Mouse (Mus musculus) myocyte (in vitro differentiated cells): ENCODE measurements around the gene Sdk1. TPM values are rescaled to one million over a fixed set of nuclear protein-coding genes. Genes with fewer than 3 reads are reported as not detected.

Source experiments
- H3K27me3 ChIP-seq: one replicate; pipeline ENCODE4 v1.6.1; 2011; ENCODE audit not compliant: control insufficient read depth, insufficient read depth, insufficient read length
- H3K36me3 ChIP-seq: one replicate; pipeline ENCODE4 v1.6.1; 2011; ENCODE audit not compliant: control insufficient read depth, insufficient read depth
- H3K4me2 ChIP-seq: one replicate; pipeline ENCODE4 v1.6.1; 2011; ENCODE audit warnings: low read depth, control low read depth
- H3K4me3 ChIP-seq: one replicate; pipeline ENCODE4 v1.5.1; 2011; ENCODE audit warnings: mild to moderate bottlenecking, control low read depth, moderate library complexity
- H3K79me2 ChIP-seq: one replicate; pipeline ENCODE4 v1.6.1; 2011; ENCODE audit not compliant: control insufficient read depth, insufficient read depth
- H3ac ChIP-seq: one replicate; pipeline ENCODE4 v1.6.1; 2011; ENCODE audit not compliant: control insufficient read depth, insufficient read length
- CEBPB ChIP-seq: IDR thresholded peaks from 2 replicates; pipeline ENCODE4 v1.6.1; 2011; ENCODE audit warnings: mild to moderate bottlenecking, moderate library complexity; ENCODE audit not compliant: poor library complexity, insufficient read depth, severe bottlenecking
- E2F4 ChIP-seq: IDR thresholded peaks from one replicate; pipeline ENCODE4 v1.6.1; 2011; ENCODE audit warnings: mild to moderate bottlenecking, control low read depth, moderate library complexity; ENCODE audit not compliant: insufficient read depth
- MAX ChIP-seq: IDR thresholded peaks from one replicate; pipeline ENCODE4 v1.6.1; 2011; ENCODE audit warnings: low read depth, mild to moderate bottlenecking, control low read depth
- MYOD1 ChIP-seq, 3 experiments: IDR thresholded peaks; one replicate each; pipeline ENCODE4 v1.6.1; 2011; ENCODE audit warnings: control low read depth in 2 of 3, low read depth in 2 of 3, mild to moderate bottlenecking in 2 of 3, moderate library complexity in 1 of 3; ENCODE audit not compliant: insufficient read length in 2 of 3, control insufficient read depth in 1 of 3
- MYOG ChIP-seq, 3 experiments: IDR thresholded peaks; one replicate each; pipeline ENCODE4 v1.6.1; 2011; ENCODE audit warnings: control low read depth in 2 of 3, low read depth in 2 of 3, mild to moderate bottlenecking in 2 of 3; ENCODE audit not compliant: insufficient read length in 2 of 3, control insufficient read depth in 1 of 3, insufficient read depth in 1 of 3
- POLR2A ChIP-seq: IDR thresholded peaks from one replicate; pipeline ENCODE4 v1.6.1; 2011; ENCODE audit warnings: low read depth, mild to moderate bottlenecking, control low read depth, moderate library complexity; ENCODE audit not compliant: insufficient read length
- POLR2AphosphoS2 ChIP-seq: IDR thresholded peaks from one replicate; pipeline ENCODE4 v1.6.1; 2011; ENCODE audit warnings: low read depth, control low read depth; ENCODE audit not compliant: insufficient read length
- REST ChIP-seq: IDR thresholded peaks from one replicate; pipeline ENCODE4 v1.6.1; 2011; ENCODE audit warnings: mild to moderate bottlenecking, control low read depth, moderate library complexity; ENCODE audit not compliant: insufficient read depth, insufficient read length
- SRF ChIP-seq: IDR thresholded peaks from one replicate; pipeline ENCODE4 v1.6.1; 2011; ENCODE audit warnings: low read depth; ENCODE audit not compliant: control insufficient read depth, insufficient read length
- TCF12 ChIP-seq: IDR thresholded peaks from one replicate; pipeline ENCODE4 v1.6.1; 2011; ENCODE audit warnings: mild to moderate bottlenecking, control low read depth; ENCODE audit not compliant: poor library complexity, insufficient read depth, severe bottlenecking
- TCF3 ChIP-seq: IDR thresholded peaks from one replicate; pipeline ENCODE4 v1.6.1; 2011; ENCODE audit warnings: low read depth, control low read depth; ENCODE audit not compliant: insufficient read length
- USF1 ChIP-seq: IDR thresholded peaks from one replicate; pipeline ENCODE4 v1.6.1; 2011; ENCODE audit warnings: low read depth, mild to moderate bottlenecking, control low read depth, moderate library complexity
- polyA plus RNA-seq: library from polyadenylated mRNA; unstranded; fragments of >200 nt; fragmentation: generic; extraction: Trizol; gene quantifications from one replicate; pipeline ENCODE4 v1.2.1, GENCODE M21; 2012; ENCODE audit warnings: missing spikeins

The Sdk1 gene
- polyA plus RNA-seq, 1 experiment = 1.6 TPM

DNA sequence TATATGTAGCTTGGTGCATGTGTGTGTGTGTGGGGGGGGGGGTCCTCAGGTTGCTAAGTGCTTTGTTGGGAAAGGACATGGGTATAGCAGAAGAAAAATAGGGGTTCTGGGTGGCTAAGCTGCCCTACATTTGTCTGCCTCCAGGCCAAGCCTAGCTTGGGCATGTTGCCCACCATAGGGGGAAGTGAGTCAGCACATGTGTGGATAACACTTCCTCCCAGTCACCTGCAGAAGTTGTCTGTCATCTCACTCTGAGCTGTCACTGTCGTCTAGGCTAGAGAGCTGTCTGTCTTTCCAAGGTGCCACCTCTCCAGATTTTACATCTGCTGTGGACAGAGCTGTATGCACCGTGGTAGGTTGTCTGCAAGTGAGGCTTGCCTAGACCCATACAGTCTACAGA lies 539.9 kb downstream of the Sdk1 start:
- TF ChIP-seq POLR2A (no peak), MAX (no peak), TCF3 (no peak), MYOD1 (IDR thresholded peaks at IDR 0.05; ENCODE audit: control insufficient read depth in 1 of 3, insufficient read length in 2 of 3, low read depth in 2 of 3) (no peak), E2F4 (no peak), POLR2AphosphoS2 (no peak), REST (no peak), CEBPB (no peak), MYOG (IDR thresholded peaks at IDR 0.05; ENCODE audit: control insufficient read depth in 1 of 3, insufficient read depth in 1 of 3, insufficient read length in 2 of 3, low read depth in 2 of 3) (no peak), SRF (no peak), USF1 (no peak), TCF12 (no peak)
- Histone ChIP-seq H3K79me2 (no peaks in the 10 kb centered on the region), H3K27me3 (no peaks in the 10 kb centered on the region), H3K4me2 (no peak overlapping the region), H3K36me3 (no peaks in the 10 kb centered on the region), H3K4me3 (no peak overlapping the region), H3ac (no peak overlapping the region)

DNA sequence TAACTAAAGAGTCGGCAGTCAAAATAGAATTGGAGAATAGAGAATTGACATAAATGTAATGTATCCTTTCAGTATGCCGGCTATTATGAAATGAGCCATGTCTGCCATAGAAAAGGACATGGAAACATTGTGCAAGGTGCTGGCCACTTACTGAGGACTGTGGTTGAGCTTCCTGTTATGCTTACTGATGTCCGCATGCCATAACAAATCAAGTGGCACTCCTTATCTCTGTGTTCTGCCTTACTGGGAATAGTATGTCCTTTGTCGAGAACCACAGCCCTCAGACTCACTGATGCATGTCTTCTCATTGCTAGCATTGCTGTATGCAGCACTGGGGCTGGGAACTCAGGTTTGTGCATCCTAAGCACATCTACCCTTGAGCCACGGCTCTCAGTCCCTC lies 541.0 kb downstream of the Sdk1 start:
- H3K79me2 ChIP-seq = no peaks in the 10 kb centered on the region
- no peaks in the 10 kb centered on the region for H3K36me3 ChIP-seq
- TF ChIP-seq MAX (no peak), E2F4 (no peak), POLR2A (no peak), REST (no peak), SRF (no peak), TCF12 (no peak), TCF3 (no peak), MYOD1 (IDR thresholded peaks at IDR 0.05; ENCODE audit: control insufficient read depth in 1 of 3, insufficient read length in 2 of 3, low read depth in 2 of 3) (no peak), USF1 (no peak), CEBPB (no peak), MYOG (IDR thresholded peaks at IDR 0.05; ENCODE audit: control insufficient read depth in 1 of 3, insufficient read depth in 1 of 3, insufficient read length in 2 of 3, low read depth in 2 of 3) (no peak), POLR2AphosphoS2 (no peak)
- H3K4me3 ChIP-seq = no peak overlapping the region
- no peaks in the 10 kb centered on the region for H3K27me3 ChIP-seq
- no peak overlapping the region for H3K4me2 ChIP-seq
- H3ac ChIP-seq = no peak overlapping the region

DNA sequence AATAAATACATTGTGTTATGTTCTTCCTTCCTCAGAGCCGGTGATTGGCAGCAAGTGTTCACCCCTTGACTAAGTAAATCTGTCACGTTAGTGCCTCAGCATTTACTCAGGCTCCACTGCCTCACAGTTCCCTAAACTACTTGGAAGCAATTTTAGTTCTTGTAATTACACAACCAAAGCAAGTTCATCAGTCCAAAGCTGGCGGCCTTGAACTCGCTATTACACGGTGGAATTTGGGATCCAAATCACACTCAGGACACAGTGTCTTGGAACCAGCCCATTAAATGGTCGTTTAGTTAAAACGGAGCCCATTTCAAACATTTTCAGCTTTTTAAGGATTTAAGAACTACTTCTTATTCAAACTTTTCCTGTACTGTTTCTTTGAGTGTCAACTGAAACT lies 542.2 kb downstream of the Sdk1 start:
- Histone ChIP-seq H3K36me3 (no peaks in the 10 kb centered on the region), H3K4me3 (no peak overlapping the region), H3ac (no peak overlapping the region), H3K27me3 (no peaks in the 10 kb centered on the region), H3K79me2 (no peaks in the 10 kb centered on the region), H3K4me2 (no peak overlapping the region)
- TF ChIP-seq MYOG (IDR thresholded peaks at IDR 0.05; ENCODE audit: control insufficient read depth in 1 of 3, insufficient read depth in 1 of 3, insufficient read length in 2 of 3, low read depth in 2 of 3) (no peak), E2F4 (no peak), MAX (no peak)

DNA sequence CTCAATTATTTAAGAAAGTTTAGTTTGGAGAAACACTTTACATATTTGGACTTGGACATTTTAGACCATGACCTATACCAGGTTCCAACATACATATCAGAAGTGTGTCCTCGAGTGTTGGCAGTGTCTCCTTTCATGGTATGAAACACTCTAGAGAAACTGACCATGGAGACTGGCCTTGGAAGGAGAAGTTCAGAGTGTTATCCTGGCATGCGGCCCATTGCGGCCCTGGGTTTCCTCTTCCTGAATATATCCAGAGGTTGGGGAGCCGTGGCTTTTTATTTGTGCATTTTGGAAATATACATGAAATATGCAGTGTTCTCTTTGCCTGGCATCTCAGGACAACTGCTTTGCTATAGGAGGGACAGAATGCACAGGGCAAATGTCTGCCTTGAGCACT lies 552.6 kb downstream of the Sdk1 start:
- TF ChIP-seq E2F4 (no peak), CEBPB (no peak), MYOG (IDR thresholded peaks at IDR 0.05; ENCODE audit: control insufficient read depth in 1 of 3, insufficient read depth in 1 of 3, insufficient read length in 2 of 3, low read depth in 2 of 3) (no peak), TCF3 (no peak), POLR2AphosphoS2 (no peak), REST (no peak), MYOD1 (IDR thresholded peaks at IDR 0.05; ENCODE audit: control insufficient read depth in 1 of 3, insufficient read length in 2 of 3, low read depth in 2 of 3) (no peak), POLR2A (no peak), USF1 (no peak), MAX (no peak), TCF12 (no peak), SRF (no peak)
- H3K27me3 ChIP-seq = no peaks in the 10 kb centered on the region
- H3K4me2 ChIP-seq = no peak overlapping the region

DNA sequence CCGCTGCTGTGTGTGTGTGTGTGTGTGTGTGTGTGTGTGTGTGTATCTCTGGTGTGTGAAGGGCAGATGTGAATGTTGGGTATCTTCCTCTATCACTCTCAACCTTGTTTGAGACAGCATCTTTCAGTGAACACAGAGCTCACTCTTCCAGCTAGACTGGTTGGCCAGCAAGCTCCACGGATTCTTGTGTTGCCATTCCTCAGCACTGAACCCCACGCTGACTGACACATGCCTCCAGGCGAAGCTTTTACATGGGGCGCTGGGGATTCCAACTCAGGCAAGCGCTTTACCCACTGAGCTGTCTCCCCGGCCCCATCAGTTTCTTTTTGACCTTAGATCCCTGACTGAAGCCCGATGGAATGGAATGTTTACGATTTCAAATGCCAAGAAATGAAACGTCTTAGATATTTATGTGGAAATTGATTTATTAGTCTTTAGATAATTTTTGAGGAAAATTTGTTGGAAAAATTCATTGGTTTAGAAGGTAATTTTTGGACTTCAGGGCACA lies 582.6 kb downstream of the Sdk1 start:
- Histone ChIP-seq H3K4me2 (no peak overlapping the region), H3K27me3 (no peaks in the 10 kb centered on the region), H3K36me3 (no peaks in the 10 kb centered on the region), H3ac (no peak overlapping the region), H3K4me3 (no peak overlapping the region), H3K79me2 (no peaks in the 10 kb centered on the region)
- no peak for TF ChIP-seq MYOD1 (IDR thresholded peaks at IDR 0.05; ENCODE audit: control insufficient read depth in 1 of 3, insufficient read length in 2 of 3, low read depth in 2 of 3)
- no peak for TF ChIP-seq REST
- TF ChIP-seq TCF3 = no peak
- TF ChIP-seq SRF = no peak
- no peak for TF ChIP-seq CEBPB
- TF ChIP-seq MAX = no peak
- no peak for TF ChIP-seq POLR2AphosphoS2
- TF ChIP-seq TCF12 = no peak
- TF ChIP-seq POLR2A = no peak
- no peak for TF ChIP-seq USF1
- no peak for TF ChIP-seq MYOG (IDR thresholded peaks at IDR 0.05; ENCODE audit: control insufficient read depth in 1 of 3, insufficient read depth in 1 of 3, insufficient read length in 2 of 3, low read depth in 2 of 3)
- TF ChIP-seq E2F4 = no peak

More for the DNA sequence above, 552.6 kb downstream of the Sdk1 start:
- no peak overlapping the region for H3K4me3 ChIP-seq
- no peaks in the 10 kb centered on the region for H3K36me3 ChIP-seq
- H3K79me2 ChIP-seq = no peaks in the 10 kb centered on the region
- H3ac ChIP-seq = no peak overlapping the region
